Mouse (Mus musculus) v-Abl transformed pro-B cells (cell line): ENCODE data around the gene Col6a4.

Experiments
- in situ Hi-C, 2 experiments: fragments of 400-800 bp; cut with MboI; formaldehyde crosslinking; loops; one replicate each; pipeline ENCODE4 v1.15.1; 2025; ENCODE audit not compliant: unreplicated experiment in 2 of 2

Gene Col6a4

GRCm38 (mm10) chr9:106096683-106097082 lies at the start of gene Col6a4:
Gene Col6a4, minus strand, starts transcription at chr9:106096783.
- in situ Hi-C loops = no loop called here

DNA sequence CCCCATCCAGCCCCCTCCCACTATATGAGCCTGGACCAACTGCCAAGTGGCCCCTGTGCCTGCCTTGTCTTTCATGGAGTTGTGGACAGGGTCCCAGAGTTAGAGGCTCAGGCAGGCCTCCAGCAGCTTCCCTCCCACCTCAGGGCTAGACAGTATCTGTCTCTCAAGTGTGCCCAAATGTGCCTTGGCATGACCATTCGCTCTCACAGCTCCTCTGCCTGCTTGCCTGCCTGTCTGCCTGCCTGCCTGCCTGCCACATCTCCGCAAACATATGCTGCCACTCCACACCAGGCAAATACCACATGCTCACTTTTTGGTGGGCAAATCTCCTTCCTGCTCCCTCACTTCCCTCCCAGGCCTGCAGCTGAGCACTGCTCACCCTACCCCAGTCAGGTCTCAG lies 49.0 kb upstream of the Col6a4 start:
- in situ Hi-C loops = no loop called here

- in situ Hi-C loops = no loop called here
Measured at GRCm38 (mm10) chr9:106144176-106144575, 47.6 kb upstream of the Col6a4 start.

DNA sequence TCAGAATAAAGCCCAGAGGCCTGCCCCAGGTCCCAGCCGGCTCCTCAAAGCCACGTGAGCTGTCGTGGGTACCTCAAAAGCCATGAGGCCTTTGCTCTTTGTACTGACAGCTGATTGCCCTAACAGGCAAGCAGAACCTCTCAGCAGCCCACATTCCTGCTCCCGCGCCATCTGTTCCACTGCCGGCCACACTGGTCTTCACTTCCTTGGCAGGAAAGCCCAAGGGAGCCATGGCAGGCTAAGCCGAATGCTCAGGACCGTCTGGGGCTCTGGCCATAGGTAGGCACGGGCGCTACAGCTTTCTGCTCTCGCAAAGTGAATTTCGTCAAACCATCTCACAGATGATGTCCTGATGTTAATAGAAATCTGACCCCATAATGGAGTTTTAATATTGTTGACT lies 45.4 kb upstream of the Col6a4 start:
- in situ Hi-C loops = no loop called here

- in situ Hi-C loops = no loop called here
Measured at GRCm38 (mm10) chr9:106139763-106140162, 43.2 kb upstream of the Col6a4 start.

DNA sequence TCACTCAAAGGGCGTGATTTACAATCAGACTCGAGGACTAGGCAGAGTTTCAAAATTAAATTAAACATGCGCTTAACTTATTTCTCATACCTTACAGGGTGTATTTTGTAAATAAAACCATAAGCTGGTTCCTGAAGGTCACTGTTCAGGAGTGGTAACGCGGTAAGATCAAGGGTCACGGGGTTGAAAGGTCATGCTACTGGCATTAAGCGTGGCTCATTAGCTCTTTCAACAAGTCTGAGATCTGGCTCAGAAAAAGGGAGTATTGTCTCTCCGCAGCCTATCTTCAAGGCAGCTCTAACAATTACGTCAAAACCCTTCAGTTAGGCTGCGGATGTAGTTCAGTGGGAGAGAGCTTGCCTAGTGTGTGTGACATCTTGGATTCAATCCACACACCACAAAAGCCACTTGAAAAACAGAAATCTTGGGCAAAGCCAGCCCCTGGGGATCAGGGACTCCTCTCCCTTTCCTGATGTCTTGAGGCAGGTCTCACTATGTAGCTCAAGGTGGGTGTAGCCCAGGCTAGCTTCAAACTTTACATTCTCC lies 41.2 kb upstream of the Col6a4 start:
- in situ Hi-C loops = no loop called here

DNA sequence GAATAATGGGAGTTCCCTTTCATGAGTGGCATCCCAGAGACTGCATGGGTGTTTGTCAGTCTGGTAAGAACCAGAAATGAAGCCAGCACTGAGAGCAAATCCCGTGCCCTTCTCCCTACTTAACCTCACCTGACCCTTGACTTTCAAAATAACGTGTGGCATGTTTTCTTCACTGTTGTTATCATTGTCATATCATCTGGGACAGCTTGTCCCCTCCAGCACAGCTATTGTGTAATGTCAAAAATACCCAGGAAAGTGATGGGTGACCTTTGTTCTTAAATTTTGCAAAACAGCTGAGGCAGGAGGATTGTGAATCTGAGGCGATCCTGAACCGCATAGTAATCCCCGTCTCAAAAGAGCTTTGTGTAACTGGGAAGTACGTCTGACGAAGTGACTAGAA lies 33.7 kb upstream of the Col6a4 start:
- in situ Hi-C loops = no loop called here

GRCm38 (mm10) chr9:106129072-106129471 lies 32.5 kb upstream of the Col6a4 start:
- in situ Hi-C loops = no loop called here

GRCm38 (mm10) chr9:106126786-106127251 lies 30.2 kb upstream of the Col6a4 start:
- in situ Hi-C loops = no loop called here

- in situ Hi-C loops = loop anchor here in 1 of 2 experiments (25.0 kb wide), 1 partner anchor 1561 kb away; no protein-coding TSS in a partner anchor
Measured at GRCm38 (mm10) chr9:106123599-106123998, 27.0 kb upstream of the Col6a4 start.

DNA sequence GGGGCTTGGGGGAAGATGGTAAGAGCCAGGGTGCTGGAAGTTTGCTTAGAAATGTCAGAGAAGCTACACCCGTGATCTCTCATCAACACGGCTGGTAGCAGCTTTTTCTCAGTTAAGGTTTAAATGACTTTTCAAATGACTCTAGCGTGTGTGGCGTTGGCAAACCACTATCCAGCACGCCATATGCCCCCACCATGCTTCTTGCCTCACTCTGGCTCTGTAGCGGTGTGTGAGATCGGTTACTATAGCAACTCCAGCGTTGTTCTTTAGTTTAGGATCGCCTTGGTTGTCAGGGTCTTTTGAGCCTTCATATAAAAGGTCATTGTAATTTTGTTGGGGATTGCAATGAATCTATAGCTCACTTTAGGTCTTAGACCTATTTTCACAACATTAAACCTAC lies 22.5 kb upstream of the Col6a4 start:
- in situ Hi-C loops = loop anchor here in 1 of 2 experiments (25.0 kb wide), 1 partner anchor 1557 kb away; no protein-coding TSS in a partner anchor

GRCm38 (mm10) chr9:106115801-106116424 lies 19.3 kb upstream of the Col6a4 start:
- in situ Hi-C loops = loop anchor here in 1 of 2 experiments (25.0 kb wide), 1 partner anchor 1554 kb away; no protein-coding TSS in a partner anchor

DNA sequence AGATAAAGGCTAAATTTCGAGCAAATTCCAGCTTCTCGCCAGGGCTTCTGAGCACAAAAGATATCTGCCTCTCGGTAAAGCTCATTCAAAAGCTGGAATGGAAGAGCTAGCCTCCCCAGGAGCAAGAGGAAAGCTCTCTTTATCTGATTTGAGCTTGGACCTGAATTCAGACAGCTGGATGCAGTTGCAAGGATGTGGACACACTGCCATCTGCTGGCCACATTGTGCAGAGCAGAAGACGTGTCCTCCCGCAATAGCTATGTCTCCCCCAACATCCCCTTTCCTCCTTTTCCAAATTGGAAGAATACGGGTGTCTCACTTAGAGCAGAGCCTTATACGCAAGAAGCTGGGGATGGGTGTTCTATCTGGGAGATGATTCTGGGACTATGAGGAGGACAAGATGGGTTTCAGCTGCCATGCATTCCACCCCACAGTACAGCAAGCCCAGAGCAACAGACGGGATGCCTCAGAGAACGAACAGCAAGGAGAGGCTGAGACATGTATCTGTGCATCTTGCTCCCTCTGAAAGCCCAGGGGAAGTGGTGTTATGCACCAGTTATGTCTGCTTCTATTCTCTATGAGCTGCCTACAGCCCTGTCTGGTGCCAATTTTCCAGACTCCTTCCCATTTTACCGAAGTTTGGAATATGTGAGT lies 16.3 kb upstream of the Col6a4 start:
- in situ Hi-C loops = loop anchor here in 1 of 2 experiments (25.0 kb wide), 1 partner anchor 1551 kb away; no protein-coding TSS in a partner anchor

GRCm38 (mm10) chr9:106106241-106106640 lies 9.7 kb upstream of the Col6a4 start:
- in situ Hi-C loops = loop anchor here in 1 of 2 experiments (25.0 kb wide), 1 partner anchor 1544 kb away; no protein-coding TSS in a partner anchor

DNA sequence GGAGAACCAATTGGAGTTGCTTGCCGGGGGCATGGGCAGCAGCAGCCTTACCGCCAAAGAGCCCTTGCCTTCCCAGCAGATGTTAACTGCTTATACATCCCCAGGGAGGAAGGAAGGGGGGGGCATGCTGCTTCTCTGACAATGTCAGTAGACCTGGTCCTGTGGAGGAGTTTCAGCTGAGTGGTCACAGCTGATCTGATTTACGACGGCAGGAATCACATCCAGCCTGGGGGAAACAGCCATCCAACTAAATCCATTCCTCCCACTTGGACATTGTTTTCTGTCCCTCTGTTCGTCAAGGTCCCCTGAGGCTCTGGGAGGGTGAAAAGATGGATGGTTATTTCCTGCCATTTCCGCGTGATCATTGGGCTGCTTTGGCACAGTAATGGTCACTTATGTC lies 7.8 kb upstream of the Col6a4 start:
- in situ Hi-C loops = loop anchor here in 1 of 2 experiments (25.0 kb wide), 1 partner anchor 1542 kb away; no protein-coding TSS in a partner anchor

DNA sequence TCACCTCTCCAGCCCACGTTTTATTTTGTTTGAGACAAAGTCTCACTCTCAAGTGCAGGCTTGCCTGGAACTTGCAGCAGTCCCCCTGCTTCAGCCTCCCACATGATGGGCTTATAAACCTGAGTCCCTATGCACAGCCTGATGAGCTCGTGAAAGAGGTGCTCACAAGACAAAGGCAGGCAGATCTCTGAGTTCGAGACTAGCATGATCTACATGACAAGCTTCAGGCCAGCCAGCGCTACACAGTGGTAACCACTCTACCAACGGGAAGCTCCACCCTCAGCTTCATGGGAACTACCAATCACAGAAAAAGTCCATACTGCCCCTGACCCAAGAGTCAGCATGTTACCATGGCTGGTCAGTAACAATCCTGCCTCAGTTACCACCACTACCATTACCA lies 4.6 kb upstream of the Col6a4 start:
- in situ Hi-C loops = loop anchor here in 1 of 2 experiments (25.0 kb wide), 1 partner anchor 1539 kb away; no protein-coding TSS in a partner anchor

DNA sequence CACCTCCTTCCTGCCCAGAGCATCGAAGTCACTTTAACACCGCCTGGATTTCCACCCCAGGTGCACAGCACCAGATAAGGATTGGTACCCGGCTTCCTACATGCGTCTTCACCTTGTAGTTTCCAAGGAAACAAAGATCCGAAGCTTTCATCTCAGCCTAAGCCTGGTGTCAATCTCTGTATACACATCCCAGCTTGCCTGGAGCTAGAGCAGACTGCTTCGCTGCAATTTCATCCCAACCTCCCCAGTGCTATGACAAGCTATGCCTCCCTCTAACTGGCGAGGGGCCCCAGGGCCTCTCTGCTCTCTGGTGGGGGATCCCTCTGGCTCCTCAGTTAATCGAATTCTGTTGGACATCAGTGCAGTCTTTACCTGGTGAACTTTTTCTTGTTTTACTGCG lies 3.7 kb upstream of the Col6a4 start:
- in situ Hi-C loops = loop anchor here in 1 of 2 experiments (25.0 kb wide), 1 partner anchor 1538 kb away; no protein-coding TSS in a partner anchor

GRCm38 (mm10) chr9:106099379-106100021 lies 2.9 kb upstream of the Col6a4 start:
- in situ Hi-C loops = loop anchor here in 1 of 2 experiments (25.0 kb wide), 1 partner anchor 1537 kb away; no protein-coding TSS in a partner anchor

- in situ Hi-C loops = no loop called here
Measured at GRCm38 (mm10) chr9:106081528-106081927, 15.1 kb downstream of the Col6a4 start.

DNA sequence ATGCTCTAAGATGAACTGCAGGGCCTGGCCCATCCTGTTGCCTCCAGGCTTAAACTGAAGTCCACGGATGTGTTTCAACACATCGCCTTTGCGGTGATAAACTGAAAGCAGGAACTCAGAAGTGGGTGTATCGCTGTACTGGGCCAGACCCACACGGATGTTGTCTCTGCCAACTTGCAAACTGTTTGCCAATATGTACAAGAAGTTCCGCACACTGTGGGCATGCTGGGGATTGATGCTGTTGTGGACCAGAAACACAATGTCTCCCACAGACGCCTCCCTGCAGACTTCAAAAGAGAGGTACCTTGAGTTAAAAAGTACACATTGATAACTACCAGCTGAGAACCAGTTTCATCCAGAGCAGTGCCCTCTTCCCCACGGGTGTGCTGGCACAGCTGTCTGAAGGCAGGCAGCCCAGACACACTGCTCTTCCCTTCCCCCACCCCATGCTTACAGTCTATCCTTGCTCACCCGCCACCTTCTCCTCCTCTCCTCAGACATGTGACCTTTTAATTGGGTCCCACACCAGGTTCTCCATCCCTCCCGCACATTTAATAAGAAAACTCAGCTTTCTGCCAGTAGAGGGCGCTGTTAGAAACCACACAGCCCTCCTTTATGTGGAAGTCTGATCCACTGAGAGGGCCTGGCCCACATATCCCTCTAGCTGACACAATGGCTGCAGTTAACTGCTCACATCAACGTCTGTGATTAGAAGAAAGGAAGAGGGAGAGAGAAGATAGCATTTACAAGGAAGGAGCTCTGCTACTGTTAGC lies 16.1 kb downstream of the Col6a4 start:
- in situ Hi-C loops = no loop called here
